Mouse (Mus musculus): Measurements from ENCODE around the gene Gm3005.
"Not testable (repeated sequence)": the region's sequence is repeated elsewhere in the genome, so short reads cannot be mapped to it uniquely, and the experiment has no call there.

The Gm3005 gene

GRCm38 (mm10) chr14:3427803-3428202 is at the start of gene Gm3005:
Gm3005 (plus strand) TSS chr14:3428103.
- H3K27me3 ChIP-seq (ENCODE audit: insufficient read depth, low read length); H3K9me3 ChIP-seq (ENCODE audit: low read length); H3K4me3 ChIP-seq (replicated peaks; ENCODE audit: low read length); H3K4me1 ChIP-seq (replicated peaks; ENCODE audit: low read depth, low read length); H3K36me3 ChIP-seq (ENCODE audit: insufficient read depth, low read length): not testable (repeated sequence)

DNA sequence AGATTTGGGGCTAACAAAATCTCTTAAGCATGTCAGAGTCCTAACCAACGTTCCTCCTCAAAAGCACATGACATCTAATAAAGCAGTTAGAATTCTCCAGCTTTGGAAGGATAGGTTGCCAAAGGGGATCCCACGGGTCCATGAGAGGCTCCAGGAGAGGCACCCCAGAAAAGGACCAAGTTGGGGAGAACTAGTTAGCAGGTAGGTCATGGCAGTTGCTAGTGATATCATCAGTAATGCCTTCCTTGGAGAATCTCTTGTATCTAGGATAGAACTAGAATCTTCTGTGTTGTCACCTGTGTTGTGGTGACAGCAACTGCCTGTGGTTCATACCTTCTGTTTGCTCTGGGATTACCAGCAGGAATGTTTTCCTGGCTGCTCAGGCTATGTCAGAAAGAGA is 33.1 kb upstream of the Gm3005 start, which contains the start of gene Gm10413:
Gene Gm10413, plus strand, starts transcription at position 301 of the 400 bp plus-strand sequence.
- not testable (repeated sequence) for H3K4me3 ChIP-seq (replicated peaks; ENCODE audit: low read length); H3K9me3 ChIP-seq (ENCODE audit: low read length); H3K27me3 ChIP-seq (ENCODE audit: insufficient read depth, low read length); H3K4me1 ChIP-seq (replicated peaks; ENCODE audit: low read depth, low read length); H3K36me3 ChIP-seq (ENCODE audit: insufficient read depth, low read length)

DNA sequence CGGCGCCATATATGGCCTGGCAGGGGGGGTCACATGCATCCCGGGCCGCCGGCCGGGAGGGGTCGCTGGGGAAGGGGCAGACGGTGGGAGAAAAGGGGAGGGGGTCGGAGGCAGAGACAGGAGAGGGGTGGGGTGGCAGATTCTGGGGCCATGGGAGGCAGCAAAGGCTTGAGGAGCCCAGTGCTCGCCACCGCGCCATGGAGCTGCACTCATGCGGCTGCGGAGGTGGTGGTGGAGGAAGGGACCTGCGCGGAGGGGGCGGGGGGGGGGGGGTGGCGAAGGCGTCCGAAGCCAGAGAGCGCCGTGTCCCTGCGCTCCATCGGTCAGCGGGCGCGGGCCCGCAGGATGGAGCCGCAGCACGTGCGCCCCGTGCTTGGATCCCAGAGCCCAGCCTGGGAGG is 15.6 kb upstream of the Gm3005 start, which contains the start of gene Gm10409:
Gene Gm10409, plus strand, starts transcription at position 301 of the 400 bp plus-strand sequence.
- not testable (repeated sequence) for H3K4me1 ChIP-seq (replicated peaks; ENCODE audit: low read depth, low read length); H3K36me3 ChIP-seq (ENCODE audit: insufficient read depth, low read length); H3K27me3 ChIP-seq (ENCODE audit: insufficient read depth, low read length); H3K9me3 ChIP-seq (ENCODE audit: low read length); H3K4me3 ChIP-seq (replicated peaks; ENCODE audit: low read length)

DNA sequence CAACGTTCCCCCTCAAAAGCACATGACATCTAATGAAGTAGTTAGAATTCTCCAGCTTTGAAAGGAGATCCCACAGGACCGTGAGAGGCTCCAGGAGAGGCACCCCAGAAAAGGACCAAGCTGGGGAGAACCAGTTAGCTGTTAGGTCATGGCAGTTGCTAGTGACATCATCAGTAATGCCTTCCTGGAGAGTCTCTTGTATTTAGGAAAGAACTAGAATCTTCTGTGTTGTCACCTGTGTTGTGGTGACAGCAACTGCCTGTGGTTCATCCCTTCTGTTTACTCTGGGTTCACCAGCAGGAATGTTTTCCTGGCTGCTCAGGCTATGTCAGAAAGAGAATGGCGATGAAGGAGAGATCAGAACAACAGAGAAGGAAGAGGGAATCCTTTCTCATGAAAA is 21.2 kb downstream of the Gm3005 start, which contains the start of gene Gm10408:
Gene Gm10408, plus strand, starts transcription at position 301 of the 400 bp plus-strand sequence.
- not testable (repeated sequence) for H3K4me1 ChIP-seq (replicated peaks; ENCODE audit: low read depth, low read length); H3K36me3 ChIP-seq (ENCODE audit: insufficient read depth, low read length); H3K9me3 ChIP-seq (ENCODE audit: low read length); H3K4me3 ChIP-seq (replicated peaks; ENCODE audit: low read length); H3K27me3 ChIP-seq (ENCODE audit: insufficient read depth, low read length)

GRCm38 (mm10) chr14:3634212-3634611 is 206.3 kb downstream of the Gm3005 start, which contains the start of gene Gm3012:
Gm3012 (plus strand) TSS chr14:3634512.
- H3K27me3 ChIP-seq (ENCODE audit: insufficient read depth, low read length); H3K4me3 ChIP-seq (replicated peaks; ENCODE audit: low read length); H3K36me3 ChIP-seq (ENCODE audit: insufficient read depth, low read length); H3K4me1 ChIP-seq (replicated peaks; ENCODE audit: low read depth, low read length); H3K9me3 ChIP-seq (ENCODE audit: low read length): not testable (repeated sequence)

All from E14TG2a.4 (cell line).